Mouse (Mus musculus): ENCODE data around the gene Galp. TPM values are rescaled to one million over a fixed set of nuclear protein-coding genes. Genes with fewer than 3 reads are reported as not detected.
A peak's percentile ranks its signal among the peaks of the same experiment; 100 is the strongest.

Gene Galp
- not detected in 2 replicates for polyA plus RNA-seq (2016; fragmentation: Nextera tagmentation; extraction: Ambion mirVana)

DNA sequence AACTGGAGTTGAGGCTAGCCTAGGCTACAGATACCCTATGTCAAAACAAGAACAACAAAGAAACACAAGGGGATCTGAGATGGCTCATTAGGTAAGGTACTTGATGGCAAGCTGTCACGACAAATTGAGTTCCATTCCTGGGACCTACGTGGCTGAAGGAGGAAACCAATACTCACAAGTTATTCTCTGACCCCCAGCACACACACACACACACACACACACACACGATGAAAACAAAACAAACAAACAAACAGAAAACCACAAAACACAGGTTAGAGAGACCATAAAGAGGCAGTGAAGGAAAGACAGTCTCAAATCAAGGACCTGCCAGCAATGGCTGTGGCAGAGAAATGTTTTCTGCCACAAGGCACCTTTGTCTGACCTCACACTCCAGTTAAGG, at the start of gene Galp:
TSS of gene Galp (plus strand) at position 301 of the 400 bp plus-strand sequence.
- WGBS, result 64% methylated on average over 3 of the region's 3 CpGs
- Histone ChIP-seq H3K27me3 (no peaks in the 10 kb centered on the region), H3K9ac (replicated peaks) (no peak within 1 kb of the TSS), H3K36me3 (no peaks in the 10 kb centered on the region), H3K9me3 (peaks cover 9% of the 10 kb centered on the region), H3K4me1 (replicated peaks) (no peaks in the 10 kb centered on the region), H3K4me2 (no peak within 1 kb of the TSS), H3K4me3 (replicated peaks) (no peak within 1 kb of the TSS), H3K27ac (no peak within 1 kb of the TSS)
- ATAC-seq (ENCODE audit: insufficient number of reproducible peaks, insufficient read depth, low FRiP score, low TSS enrichment, low read depth), result no peak

DNA sequence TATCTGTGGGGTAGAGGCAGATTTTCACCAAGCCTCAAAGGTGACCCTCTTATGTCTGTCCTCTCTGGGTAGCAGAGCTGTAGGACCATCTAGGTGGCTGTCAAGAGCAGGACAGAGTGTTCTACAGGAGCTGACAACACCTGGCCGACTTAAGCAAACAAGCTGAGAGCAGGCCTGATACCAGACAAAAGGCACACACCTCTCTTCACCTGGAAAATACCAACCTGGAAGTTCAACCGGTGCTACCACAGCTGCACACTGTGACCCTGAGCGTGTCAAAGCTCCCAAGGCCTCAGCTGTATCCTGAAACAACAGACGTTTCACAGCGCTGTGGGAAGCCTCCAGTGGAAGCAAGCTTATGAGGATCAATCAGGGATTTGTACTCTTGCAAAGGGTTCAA, 49.2 kb upstream of the Galp start:
- Histone ChIP-seq H3K27me3 (no peaks in the 10 kb centered on the region), H3K9me3 (no peaks in the 10 kb centered on the region), H3K27ac (no peak overlapping the region), H3K36me3 (no peaks in the 10 kb centered on the region), H3K9ac (replicated peaks) (no peak overlapping the region), H3K4me3 (replicated peaks) (no peak overlapping the region), H3K4me1 (replicated peaks) (peaks cover 20% of the 10 kb centered on the region), H3K4me2 (no peak overlapping the region)
- ATAC-seq (ENCODE audit: insufficient number of reproducible peaks, insufficient read depth, low FRiP score, low TSS enrichment, low read depth), result no peak
- WGBS, result 83% methylated on average over 5 of the region's 5 CpGs

DNA sequence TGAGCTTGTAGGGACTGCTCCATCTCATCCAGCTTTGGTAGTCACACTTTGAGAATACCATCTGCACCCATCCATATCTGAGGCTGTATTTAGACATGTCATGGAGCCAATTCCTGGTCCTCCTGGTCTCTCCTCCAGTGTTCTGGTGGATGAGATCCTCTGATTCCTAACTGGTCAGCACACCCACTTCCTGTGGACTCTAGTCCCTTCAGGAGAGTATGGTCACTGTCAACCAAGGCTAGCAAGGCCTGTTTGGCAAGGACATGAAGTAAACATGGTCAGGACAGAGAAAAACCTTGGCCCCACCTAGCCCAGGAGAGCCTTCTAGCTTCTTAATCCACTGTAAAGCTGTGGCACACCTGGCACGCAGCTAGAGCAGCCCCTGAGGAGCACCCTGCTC, 45.6 kb upstream of the Galp start:
- H3K4me2 ChIP-seq, result no peak overlapping the region
- no peak overlapping the region for H3K27ac ChIP-seq
- H3K4me1 ChIP-seq (replicated peaks), result peaks cover 35% of the 10 kb centered on the region

DNA sequence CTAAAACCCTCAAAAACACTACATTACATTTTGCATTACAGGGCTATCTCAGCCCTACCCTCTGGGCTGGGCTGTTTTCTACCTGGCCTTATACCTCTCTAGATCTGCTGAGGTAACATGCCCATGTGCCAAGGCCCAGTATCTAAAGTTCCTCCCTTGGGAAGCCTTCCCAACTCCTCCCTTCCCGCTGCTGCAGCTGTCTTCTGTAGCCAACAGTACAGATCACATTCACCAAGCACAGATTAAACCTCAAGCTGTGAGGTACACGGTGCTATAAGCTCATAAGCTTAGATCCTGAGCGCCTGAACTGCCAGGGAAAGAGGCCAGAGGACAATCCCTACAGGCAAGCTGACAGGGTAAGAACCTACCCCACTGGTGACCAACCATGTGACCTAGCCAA, 44.9 kb upstream of the Galp start:
- H3K9me3 ChIP-seq, result no peaks in the 10 kb centered on the region
- no peak overlapping the region for H3K9ac ChIP-seq (replicated peaks)
- WGBS, result 78% methylated on average over 3 of the region's 3 CpGs
- no peak for ATAC-seq (ENCODE audit: insufficient number of reproducible peaks, insufficient read depth, low FRiP score, low TSS enrichment, low read depth)
- no peak overlapping the region for H3K27ac ChIP-seq
- H3K27me3 ChIP-seq, result no peaks in the 10 kb centered on the region
- H3K4me3 ChIP-seq (replicated peaks), result no peak overlapping the region
- no peak overlapping the region for H3K4me2 ChIP-seq
- peaks cover 32% of the 10 kb centered on the region for H3K4me1 ChIP-seq (replicated peaks)
- no peaks in the 10 kb centered on the region for H3K36me3 ChIP-seq

More for the DNA sequence above, 45.6 kb upstream of the Galp start:
- Histone ChIP-seq H3K9ac (replicated peaks) (no peak overlapping the region), H3K9me3 (no peaks in the 10 kb centered on the region), H3K4me3 (replicated peaks) (no peak overlapping the region), H3K27me3 (no peaks in the 10 kb centered on the region), H3K36me3 (no peaks in the 10 kb centered on the region)
- 85% methylated on average over 1 of the region's 1 CpGs for WGBS
- ATAC-seq (ENCODE audit: insufficient number of reproducible peaks, insufficient read depth, low FRiP score, low TSS enrichment, low read depth), result no peak

DNA sequence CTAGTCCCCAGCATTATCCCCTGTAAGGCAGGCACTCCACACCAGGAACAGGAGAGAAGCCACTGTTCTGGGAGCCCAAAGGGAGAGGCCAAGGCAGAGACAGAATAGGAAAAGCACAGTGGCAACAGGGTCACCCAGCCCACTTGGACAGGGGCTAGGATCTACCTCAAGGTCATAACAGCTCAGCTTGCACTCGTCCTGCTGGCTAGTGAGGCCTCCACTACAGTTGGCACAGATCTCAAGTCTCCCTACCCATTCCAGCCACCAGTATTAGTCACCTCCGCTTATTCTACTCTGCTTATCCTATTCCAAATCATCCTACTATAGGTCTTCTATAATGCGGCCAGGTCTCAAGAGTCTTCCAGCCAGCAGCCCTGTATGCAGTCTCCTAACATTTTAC, 43.8 kb upstream of the Galp start:
- Histone ChIP-seq H3K27me3 (no peaks in the 10 kb centered on the region), H3K9ac (replicated peaks) (no peak overlapping the region), H3K9me3 (no peaks in the 10 kb centered on the region), H3K4me2 (no peak overlapping the region), H3K27ac (no peak overlapping the region), H3K4me1 (replicated peaks) (peaks cover 32% of the 10 kb centered on the region), H3K36me3 (no peaks in the 10 kb centered on the region), H3K4me3 (replicated peaks) (no peak overlapping the region)
- no peak for ATAC-seq (ENCODE audit: insufficient number of reproducible peaks, insufficient read depth, low FRiP score, low TSS enrichment, low read depth)
- WGBS, result 94% methylated on average over 3 of the region's 3 CpGs

DNA sequence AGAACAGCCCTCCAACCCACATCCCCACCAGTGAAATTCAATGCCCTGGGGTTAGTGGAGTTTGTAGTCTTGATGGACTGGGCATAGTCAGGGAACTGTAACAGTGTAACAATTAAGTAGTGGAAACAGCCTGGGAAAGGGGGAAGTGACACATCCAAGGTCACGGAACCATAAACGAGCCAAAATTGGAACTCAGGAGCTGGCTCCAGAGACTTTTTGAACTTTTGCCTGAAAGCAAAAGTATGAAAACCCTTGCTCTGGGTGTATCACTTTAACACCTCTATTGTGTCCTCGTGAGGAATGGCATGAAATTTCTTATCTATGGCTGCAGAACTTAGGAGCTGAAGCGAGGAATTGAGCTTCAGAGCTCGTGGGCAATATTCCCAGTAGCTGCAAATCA, 42.7 kb upstream of the Galp start:
- H3K36me3 ChIP-seq, result no peaks in the 10 kb centered on the region
- H3K9me3 ChIP-seq, result no peaks in the 10 kb centered on the region
- peaks cover 24% of the 10 kb centered on the region for H3K4me1 ChIP-seq (replicated peaks)
- no peak overlapping the region for H3K27ac ChIP-seq
- H3K27me3 ChIP-seq, result no peaks in the 10 kb centered on the region
- no peak for ATAC-seq (ENCODE audit: insufficient number of reproducible peaks, insufficient read depth, low FRiP score, low TSS enrichment, low read depth)
- 89% methylated on average over 5 of the region's 5 CpGs for WGBS
- 0 out of 2 replicates have a peak overlapping the region, but pooled peaks have one; percentile 88 for H3K9ac ChIP-seq (replicated peaks)
- H3K4me3 ChIP-seq (replicated peaks), result peak overlapping the region; percentile 74
- peak overlapping the region; percentile 89 for H3K4me2 ChIP-seq

DNA sequence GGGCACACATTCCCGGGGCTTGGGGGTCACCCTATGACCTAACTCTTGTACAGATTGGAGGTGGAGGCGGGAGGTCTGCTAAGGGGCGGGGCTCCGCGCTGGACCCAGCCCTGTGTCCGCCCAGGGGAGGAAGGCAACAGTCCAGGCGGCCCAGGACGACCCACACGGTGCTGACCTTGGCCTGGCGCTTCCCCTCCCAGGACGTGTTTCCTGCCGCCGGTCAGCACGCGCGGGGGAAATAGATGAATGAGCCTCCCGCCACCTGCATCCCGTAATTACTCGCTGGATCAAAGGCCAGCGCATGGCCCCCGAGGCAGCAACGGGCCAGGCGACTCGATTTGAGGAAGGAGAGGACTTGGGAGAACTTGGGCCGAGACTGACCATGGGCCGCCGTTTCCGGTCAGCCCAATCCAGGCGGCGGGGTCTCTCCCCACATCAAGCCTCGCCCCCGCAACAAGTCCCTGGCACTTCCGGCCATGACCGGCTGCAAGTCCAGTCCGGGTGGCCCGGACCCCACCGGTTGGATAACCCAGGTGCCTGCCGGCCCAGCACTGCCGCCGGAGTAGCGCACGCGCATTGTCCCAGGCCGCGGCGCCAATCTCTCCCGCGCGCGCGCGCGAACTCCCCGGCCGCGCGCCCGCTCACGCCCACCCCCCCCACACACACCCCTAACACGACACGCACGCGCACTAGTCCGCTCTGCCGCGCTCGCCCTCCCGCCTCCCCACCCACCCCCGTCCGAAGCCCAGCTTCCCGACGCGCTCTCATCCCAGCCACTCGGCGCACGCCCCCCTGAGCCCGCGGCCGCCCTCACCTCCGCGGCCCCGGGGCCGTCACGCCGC, 41.6 kb upstream of the Galp start:
- peak overlapping the region; percentile 89 for H3K4me2 ChIP-seq
- H3K9me3 ChIP-seq, result no peaks in the 10 kb centered on the region

DNA sequence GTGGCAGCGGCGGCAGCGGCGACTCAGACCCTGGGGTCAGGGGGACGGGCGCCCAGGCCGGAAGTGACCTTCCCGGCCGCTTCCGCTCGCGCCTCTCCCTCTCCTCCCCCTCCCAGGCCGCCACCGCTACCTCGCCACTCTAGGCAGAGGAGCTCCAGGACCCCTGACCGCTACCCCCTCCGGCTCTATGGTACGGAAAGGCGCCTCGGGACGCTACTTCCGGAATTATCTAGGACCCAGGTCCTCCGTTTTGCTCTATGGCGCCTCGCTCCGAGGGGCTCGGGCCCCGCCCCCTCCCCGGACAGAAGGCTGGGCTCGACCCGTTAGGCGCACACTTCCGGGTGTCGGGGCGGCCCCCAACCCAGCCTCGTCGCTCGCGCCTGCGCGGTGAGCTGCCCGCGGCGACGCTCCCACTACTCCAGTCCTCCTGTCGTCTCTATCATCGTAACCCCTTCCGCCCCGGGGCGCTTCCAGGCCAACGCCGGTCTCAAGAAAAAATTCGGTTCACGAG, 40.9 kb upstream of the Galp start, which contains the start of gene Zfp787:
TSS of gene Zfp787 (minus strand) at position 97 of the 511 bp plus-strand sequence.
- WGBS, result under 1% methylated on average over 52 of the region's 54 CpGs
- H3K27me3 ChIP-seq, result no peaks in the 10 kb centered on the region
- peak; percentile 98 for ATAC-seq (ENCODE audit: insufficient number of reproducible peaks, insufficient read depth, low FRiP score, low TSS enrichment, low read depth)

More for the DNA sequence above, 41.6 kb upstream of the Galp start:
- Histone ChIP-seq H3K27me3 (no peaks in the 10 kb centered on the region), H3K27ac (peak overlapping the region; percentile 92), H3K36me3 (no peaks in the 10 kb centered on the region), H3K4me1 (replicated peaks) (peaks cover 22% of the 10 kb centered on the region), H3K4me3 (replicated peaks) (peak overlapping the region; percentile 74), H3K9ac (replicated peaks) (peak overlapping the region; percentile 88)
- WGBS, result 0% methylated on average over 76 of the region's 85 CpGs
- peak; percentile 77 for ATAC-seq (ENCODE audit: insufficient number of reproducible peaks, insufficient read depth, low FRiP score, low TSS enrichment, low read depth)

DNA sequence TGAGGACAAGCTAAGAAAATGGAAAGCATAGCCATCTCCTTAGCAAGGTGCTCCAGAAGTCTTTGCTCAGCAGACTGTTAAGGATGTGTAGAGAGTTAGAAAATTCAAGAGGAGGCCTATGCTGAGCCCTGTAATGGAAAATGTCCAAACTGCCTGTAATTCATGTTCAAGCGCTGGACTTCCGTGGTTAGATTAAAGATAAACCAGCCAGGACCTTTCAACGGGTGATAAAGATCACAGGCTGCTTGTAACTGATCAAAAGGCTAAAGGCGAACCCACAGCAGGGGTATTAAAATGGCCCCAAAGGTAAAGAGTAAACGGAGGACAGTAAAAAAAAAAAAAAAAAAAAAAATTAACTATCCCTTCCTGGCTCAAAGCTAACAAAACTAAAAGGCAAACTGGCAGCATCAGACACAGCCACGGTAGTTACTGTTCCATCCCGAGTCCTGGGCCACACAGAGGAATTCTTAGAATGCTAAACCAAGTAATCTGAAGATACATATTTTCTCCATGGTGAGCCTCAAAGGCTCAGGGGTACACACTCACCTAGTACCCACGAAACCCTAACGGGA, 39.9 kb upstream of the Galp start:
- peak overlapping the region; percentile 74 for H3K4me3 ChIP-seq (replicated peaks)
- no peaks in the 10 kb centered on the region for H3K27me3 ChIP-seq
- H3K9me3 ChIP-seq, result no peaks in the 10 kb centered on the region
- 0 out of 2 replicates have a peak overlapping the region, but pooled peaks have one; percentile 88 for H3K9ac ChIP-seq (replicated peaks)
- no peak overlapping the region; the same call in 1 of the 2 replicates for H3K27ac ChIP-seq
- no peaks in the 10 kb centered on the region for H3K36me3 ChIP-seq
- 45% methylated on average over 9 of the region's 9 CpGs for WGBS
- ATAC-seq (ENCODE audit: insufficient number of reproducible peaks, insufficient read depth, low FRiP score, low TSS enrichment, low read depth), result no peak
- peaks cover 22% of the 10 kb centered on the region for H3K4me1 ChIP-seq (replicated peaks)
- H3K4me2 ChIP-seq, result peak overlapping the region; percentile 89

More for the DNA sequence above, 40.9 kb upstream of the Galp start, which contains the start of gene Zfp787:
- Histone ChIP-seq H3K9me3 (no peaks in the 10 kb centered on the region), H3K27ac (peak within 1 kb of the TSS; percentile 92), H3K4me1 (replicated peaks) (peaks cover 22% of the 10 kb centered on the region), H3K4me2 (peak within 1 kb of the TSS; percentile 89), H3K36me3 (no peaks in the 10 kb centered on the region), H3K4me3 (replicated peaks) (peak within 1 kb of the TSS; percentile 74), H3K9ac (replicated peaks) (peak within 1 kb of the TSS; percentile 88)

DNA sequence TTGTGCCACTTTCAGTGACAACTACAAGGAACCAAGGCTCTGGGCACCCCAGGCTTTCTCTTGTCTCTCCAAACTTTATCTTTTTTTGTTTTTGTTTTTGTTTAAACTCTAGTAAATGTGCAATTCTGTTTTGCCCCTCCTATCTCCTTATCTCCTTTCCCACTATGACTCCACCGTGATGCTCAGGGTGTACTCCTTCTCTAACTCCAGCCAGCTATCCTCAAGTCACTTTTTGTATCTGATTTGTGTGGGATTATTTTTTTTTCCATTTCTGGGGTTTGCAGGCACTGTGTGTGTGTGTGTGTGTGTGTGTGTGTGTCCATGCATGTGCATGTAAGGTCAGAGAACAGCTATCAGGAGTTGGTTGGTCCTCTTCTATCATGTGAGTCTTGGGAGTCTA, 39.4 kb upstream of the Galp start:
- Histone ChIP-seq H3K9ac (replicated peaks) (no peak overlapping the region), H3K27me3 (no peaks in the 10 kb centered on the region), H3K4me2 (no peak overlapping the region), H3K4me3 (replicated peaks) (no peak overlapping the region), H3K9me3 (no peaks in the 10 kb centered on the region), H3K4me1 (replicated peaks) (peaks cover 22% of the 10 kb centered on the region), H3K36me3 (no peaks in the 10 kb centered on the region), H3K27ac (no peak overlapping the region)
- no peak for ATAC-seq (ENCODE audit: insufficient number of reproducible peaks, insufficient read depth, low FRiP score, low TSS enrichment, low read depth)
- 85% methylated on average over 1 of the region's 1 CpGs for WGBS

DNA sequence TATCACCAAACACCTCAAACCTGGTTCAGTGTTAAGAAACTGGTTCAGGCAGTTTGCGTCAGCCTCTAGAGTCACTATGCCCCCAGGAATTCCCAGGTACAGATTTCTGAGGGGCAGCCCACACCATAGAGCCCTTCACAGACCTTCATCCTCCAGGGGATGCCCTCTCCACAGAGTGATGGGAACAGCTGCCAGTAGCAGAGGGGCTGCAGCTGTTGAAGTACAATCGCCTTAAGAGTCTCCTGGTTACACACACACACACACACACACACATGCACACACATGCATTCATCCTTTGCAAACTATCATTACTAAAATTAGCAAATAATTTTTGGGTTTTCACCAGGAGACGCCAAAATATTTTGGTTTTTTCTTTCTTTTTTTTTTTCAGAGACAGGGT, 37.3 kb upstream of the Galp start:
- Histone ChIP-seq H3K4me3 (replicated peaks) (no peak overlapping the region), H3K27ac (no peak overlapping the region; the same call in 1 of the 2 replicates), H3K27me3 (no peaks in the 10 kb centered on the region), H3K9ac (replicated peaks) (no peak overlapping the region), H3K4me1 (replicated peaks) (peaks cover 10% of the 10 kb centered on the region), H3K4me2 (no peak overlapping the region), H3K9me3 (no peaks in the 10 kb centered on the region), H3K36me3 (no peaks in the 10 kb centered on the region)
- ATAC-seq (ENCODE audit: insufficient number of reproducible peaks, insufficient read depth, low FRiP score, low TSS enrichment, low read depth), result no peak
- 75% methylated on average over 3 of the region's 3 CpGs for WGBS

Data from limb, embryonic 12.5 days (tissue).